Mouse (Mus musculus) heart, embryonic 10.5 days (tissue): ENCODE measurements around the gene Tnr. TPM values are rescaled to one million over a fixed set of nuclear protein-coding genes. Genes with fewer than 3 reads are reported as not detected.

Experiments
- DNase-seq: peaks from one replicate; pipeline ENCODE4 v3.0.0-alpha.2; 2017; ENCODE audit warnings: low spot score
- H3K27ac ChIP-seq: fragments of 300-500 bp; sonication (generic); 2 replicates; pipeline ENCODE4 v1.5.1; 2016; ENCODE audit warnings: mild to moderate bottlenecking
- H3K27me3 ChIP-seq: fragments of 300-500 bp; sonication (generic); 2 replicates; pipeline ENCODE4 v1.6.1; 2016; ENCODE audit warnings: mild to moderate bottlenecking; ENCODE audit not compliant: poor library complexity, insufficient read depth, severe bottlenecking
- H3K36me3 ChIP-seq: fragments of 300-500 bp; sonication (generic); 2 replicates; pipeline ENCODE4 v1.6.1; 2016; ENCODE audit warnings: mild to moderate bottlenecking, moderate library complexity
- H3K4me1 ChIP-seq: fragments of 300-500 bp; sonication (generic); 2 replicates; pipeline ENCODE4 v1.6.1; 2016; ENCODE audit warnings: mild to moderate bottlenecking
- H3K4me3 ChIP-seq: fragments of 300-500 bp; sonication (generic); 2 replicates; pipeline ENCODE4 v1.5.1; 2016; ENCODE audit warnings: mild to moderate bottlenecking, moderate library complexity
- H3K9me3 ChIP-seq: fragments of 300-500 bp; sonication (generic); 2 replicates; pipeline ENCODE4 v1.6.1; 2016; ENCODE audit warnings: mild to moderate bottlenecking, moderate library complexity
- WGBS: fragments of 180-500 bp; shearing (Covaris S2); methylation state at CpG from one replicate; pipeline ENCODE4 v1.1.7; 2016; 5-methylcytosine and 5-hydroxymethylcytosine counted together
- polyA plus RNA-seq: library from polyadenylated mRNA; unstranded; fragments of >200 nt; fragmentation: Nextera tagmentation; extraction: Ambion mirVana; gene quantifications from 2 replicates; pipeline ENCODE4 v1.2.1, GENCODE M21; 2016

The Tnr gene
- 0.04 TPM in 1 of 2 replicates, not detected in the other for polyA plus RNA-seq

GRCm38 (mm10) chr1:159523578-159523977 lies at the start of gene Tnr:
TSS of gene Tnr (plus strand) at chr1:159523769.
- Histone ChIP-seq H3K27me3 (peaks cover 19% of the 10 kb centered on the region), H3K36me3 (no peaks in the 10 kb centered on the region), H3K9me3 (no peaks in the 10 kb centered on the region), H3K4me1 (no peaks in the 10 kb centered on the region), H3K27ac (no peak within 1 kb of the TSS), H3K4me3 (no peak within 1 kb of the TSS)
- 3% methylated on average over 8 of the region's 8 CpGs for WGBS
- no peak for DNase-seq

GRCm38 (mm10) chr1:159489853-159490435 lies 33.6 kb upstream of the Tnr start:
- Histone ChIP-seq H3K27ac (no peak overlapping the region), H3K4me1 (no peaks in the 10 kb centered on the region), H3K9me3 (no peaks in the 10 kb centered on the region), H3K36me3 (no peaks in the 10 kb centered on the region), H3K27me3 (no peaks in the 10 kb centered on the region), H3K4me3 (no peak overlapping the region)
- WGBS: 45% methylated on average over 4 of the region's 4 CpGs
- no peak for DNase-seq

- Histone ChIP-seq H3K9me3 (no peaks in the 10 kb centered on the region), H3K27me3 (no peaks in the 10 kb centered on the region), H3K36me3 (no peaks in the 10 kb centered on the region), H3K27ac (no peak overlapping the region), H3K4me1 (no peaks in the 10 kb centered on the region), H3K4me3 (no peak overlapping the region)
- no peak for DNase-seq
- WGBS: 77% methylated on average over 4 of the region's 4 CpGs
These were observed 31.0 kb upstream of the Tnr start for GRCm38 (mm10) chr1:159492536-159492935.

- H3K4me3 ChIP-seq: no peak overlapping the region
- H3K4me1 ChIP-seq: no peaks in the 10 kb centered on the region
- no peaks in the 10 kb centered on the region for H3K27me3 ChIP-seq
- no peaks in the 10 kb centered on the region for H3K9me3 ChIP-seq
- no peak overlapping the region for H3K27ac ChIP-seq
- no peaks in the 10 kb centered on the region for H3K36me3 ChIP-seq
- no peak for DNase-seq
- WGBS: 74% methylated on average over 5 of the region's 5 CpGs
These were observed 29.7 kb upstream of the Tnr start for GRCm38 (mm10) chr1:159493720-159494499.

- Histone ChIP-seq H3K4me3 (no peak overlapping the region), H3K27me3 (no peaks in the 10 kb centered on the region), H3K9me3 (no peaks in the 10 kb centered on the region), H3K4me1 (no peaks in the 10 kb centered on the region), H3K27ac (no peak overlapping the region), H3K36me3 (no peaks in the 10 kb centered on the region)
- no peak for DNase-seq
- 73% methylated on average over 2 of the region's 2 CpGs for WGBS
These were observed 25.3 kb upstream of the Tnr start for GRCm38 (mm10) chr1:159498236-159498635.

- no peak overlapping the region for H3K4me3 ChIP-seq
- DNase-seq: no peak
- no peak overlapping the region for H3K27ac ChIP-seq
- no peaks in the 10 kb centered on the region for H3K36me3 ChIP-seq
- 83% methylated on average over 4 of the region's 4 CpGs for WGBS
- no peaks in the 10 kb centered on the region for H3K9me3 ChIP-seq
- H3K27me3 ChIP-seq: no peaks in the 10 kb centered on the region
- no peaks in the 10 kb centered on the region for H3K4me1 ChIP-seq
These were observed 23.6 kb upstream of the Tnr start for GRCm38 (mm10) chr1:159499806-159500460.

GRCm38 (mm10) chr1:159501911-159502310 lies 21.7 kb upstream of the Tnr start:
- DNase-seq: no peak
- Histone ChIP-seq H3K27ac (no peak overlapping the region), H3K9me3 (no peaks in the 10 kb centered on the region), H3K36me3 (no peaks in the 10 kb centered on the region), H3K4me3 (no peak overlapping the region), H3K4me1 (no peaks in the 10 kb centered on the region), H3K27me3 (no peaks in the 10 kb centered on the region)
- WGBS: 83% methylated on average over 4 of the region's 4 CpGs

- WGBS: 67% methylated on average over 3 of the region's 3 CpGs
- Histone ChIP-seq H3K27me3 (no peaks in the 10 kb centered on the region), H3K4me1 (no peaks in the 10 kb centered on the region), H3K27ac (no peak overlapping the region), H3K4me3 (no peak overlapping the region), H3K36me3 (no peaks in the 10 kb centered on the region), H3K9me3 (no peaks in the 10 kb centered on the region)
- DNase-seq: no peak
These were observed 12.9 kb upstream of the Tnr start for GRCm38 (mm10) chr1:159510667-159511066.

- peak; percentile 79 for DNase-seq
- no peaks in the 10 kb centered on the region for H3K9me3 ChIP-seq
- 6% methylated on average over 4 of the region's 4 CpGs for WGBS
- no peaks in the 10 kb centered on the region for H3K27me3 ChIP-seq
- no peaks in the 10 kb centered on the region for H3K36me3 ChIP-seq
- no peak overlapping the region for H3K4me3 ChIP-seq
- H3K4me1 ChIP-seq: peaks cover 6% of the 10 kb centered on the region
- H3K27ac ChIP-seq: no peak overlapping the region
These were observed 5.9 kb upstream of the Tnr start for GRCm38 (mm10) chr1:159517647-159518046.

- no peak for DNase-seq
- no peak overlapping the region for H3K4me3 ChIP-seq
- H3K27ac ChIP-seq: no peak overlapping the region
- no peaks in the 10 kb centered on the region for H3K36me3 ChIP-seq
- peaks cover 3% of the 10 kb centered on the region; the same call in 1 of the 2 replicates for H3K27me3 ChIP-seq
- H3K4me1 ChIP-seq: peaks cover 6% of the 10 kb centered on the region
- H3K9me3 ChIP-seq: no peaks in the 10 kb centered on the region
- WGBS: 61% methylated on average over 1 of the region's 1 CpGs
These were observed 4.4 kb upstream of the Tnr start for GRCm38 (mm10) chr1:159519206-159519605.

- no peaks in the 10 kb centered on the region for H3K9me3 ChIP-seq
- H3K27me3 ChIP-seq: peaks cover 19% of the 10 kb centered on the region
- 65% methylated on average over 2 of the region's 2 CpGs for WGBS
These were observed 500 bp upstream of the Tnr start for GRCm38 (mm10) chr1:159523069-159523468.

GRCm38 (mm10) chr1:159524051-159524549 lies 531 bp downstream of the Tnr start:
- Histone ChIP-seq H3K9me3 (no peaks in the 10 kb centered on the region), H3K4me3 (no peak overlapping the region), H3K4me1 (no peaks in the 10 kb centered on the region), H3K27me3 (peaks cover 19% of the 10 kb centered on the region), H3K36me3 (no peaks in the 10 kb centered on the region), H3K27ac (no peak overlapping the region)
- peak; percentile 85 for DNase-seq
- under 1% methylated on average over 18 of the region's 18 CpGs for WGBS

More at GRCm38 (mm10) chr1:159523069-159523468, 500 bp upstream of the Tnr start:
- no peaks in the 10 kb centered on the region for H3K4me1 ChIP-seq
- H3K4me3 ChIP-seq: no peak overlapping the region
- DNase-seq: no peak
- H3K36me3 ChIP-seq: no peaks in the 10 kb centered on the region
- H3K27ac ChIP-seq: no peak overlapping the region
